Mouse (Mus musculus): ENCODE data around the gene Gldc. TPM values are rescaled to one million over a fixed set of nuclear protein-coding genes. Genes with fewer than 3 reads are reported as not detected.

The Gldc gene
- polyA plus RNA-seq, 1 experiment from 2014 or later, result 5.0 TPM

GRCm38 (mm10) chr19:30149238-30149805 lies 25.9 kb downstream of the Gldc start:
- H3K9ac ChIP-seq (ENCODE audit: low read depth, low read length), result no peak overlapping the region
- no peaks in the 10 kb centered on the region for H3K27me3 ChIP-seq (ENCODE audit: control insufficient read depth, insufficient read depth, low read length)
- H3K4me3 ChIP-seq (ENCODE audit: low read depth, low read length), result no peak overlapping the region
- ATAC-seq (replicated peaks; ENCODE audit: insufficient number of reproducible peaks, low FRiP score, low TSS enrichment), result no peak
- 54% methylated on average over 6 of the region's 6 CpGs for WGBS (ENCODE audit: insufficient replicate concordance)
- no peaks in the 10 kb centered on the region for H3K36me3 ChIP-seq (ENCODE audit: control insufficient read depth, insufficient read depth, low read length)
- no peak overlapping the region for H3K27ac ChIP-seq (ENCODE audit: low read depth, low read length)
- H3K4me1 ChIP-seq (ENCODE audit: control insufficient read depth, insufficient read depth, low read length), result 0 out of 2 replicates have a peak, but pooled peaks cover 3% of the 10 kb centered on the region
- no peaks in the 10 kb centered on the region for H3K9me3 ChIP-seq (replicated peaks; ENCODE audit: control insufficient read depth, low read length)
- no peak overlapping the region for H3K4me2 ChIP-seq

DNA sequence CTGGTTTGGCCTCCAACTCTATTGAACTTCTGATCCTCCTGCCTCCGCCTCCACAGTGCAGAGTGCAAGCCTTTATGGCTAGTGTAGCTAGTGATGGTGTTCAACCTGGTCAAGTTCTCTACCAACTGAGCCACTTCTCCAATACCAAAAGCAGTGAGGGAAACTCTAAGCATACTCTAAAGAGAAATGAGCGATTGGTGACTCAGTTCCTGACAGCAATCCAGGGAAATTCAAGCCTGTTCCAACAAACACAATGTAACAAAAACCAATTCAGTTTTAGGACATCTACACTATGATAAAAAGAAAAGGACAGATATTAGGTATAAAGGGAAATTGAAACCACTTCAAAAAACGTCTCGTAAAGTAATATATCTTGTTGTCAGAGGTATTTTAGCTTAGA lies 27.9 kb downstream of the Gldc start:
- no peak overlapping the region for H3K27ac ChIP-seq (ENCODE audit: low read depth, low read length)
- H3K9ac ChIP-seq (ENCODE audit: low read depth, low read length), result no peak overlapping the region
- H3K4me1 ChIP-seq (ENCODE audit: control insufficient read depth, insufficient read depth, low read length), result 0 out of 2 replicates have a peak, but pooled peaks cover 3% of the 10 kb centered on the region
- ATAC-seq (replicated peaks; ENCODE audit: insufficient number of reproducible peaks, low FRiP score, low TSS enrichment), result no peak
- H3K36me3 ChIP-seq (ENCODE audit: control insufficient read depth, insufficient read depth, low read length), result no peaks in the 10 kb centered on the region
- H3K27me3 ChIP-seq (ENCODE audit: control insufficient read depth, insufficient read depth, low read length), result no peaks in the 10 kb centered on the region
- H3K9me3 ChIP-seq (replicated peaks; ENCODE audit: control insufficient read depth, low read length), result no peaks in the 10 kb centered on the region
- 66% methylated on average over 4 of the region's 4 CpGs for WGBS (ENCODE audit: insufficient replicate concordance)
- H3K4me3 ChIP-seq (ENCODE audit: low read depth, low read length), result no peak overlapping the region
- H3K4me2 ChIP-seq, result no peak overlapping the region

- Histone ChIP-seq H3K4me3 (ENCODE audit: low read depth, low read length) (no peak overlapping the region), H3K27ac (ENCODE audit: low read depth, low read length) (no peak overlapping the region), H3K27me3 (ENCODE audit: control insufficient read depth, insufficient read depth, low read length) (no peaks in the 10 kb centered on the region), H3K36me3 (ENCODE audit: control insufficient read depth, insufficient read depth, low read length) (no peaks in the 10 kb centered on the region), H3K4me2 (no peak overlapping the region), H3K9ac (ENCODE audit: low read depth, low read length) (no peak overlapping the region), H3K4me1 (ENCODE audit: control insufficient read depth, insufficient read depth, low read length) (0 out of 2 replicates have a peak, but pooled peaks cover 3% of the 10 kb centered on the region), H3K9me3 (replicated peaks; ENCODE audit: control insufficient read depth, low read length) (no peaks in the 10 kb centered on the region)
- 65% methylated on average over 6 of the region's 6 CpGs for WGBS (ENCODE audit: insufficient replicate concordance)
- no peak for ATAC-seq (replicated peaks; ENCODE audit: insufficient number of reproducible peaks, low FRiP score, low TSS enrichment)
Observed at GRCm38 (mm10) chr19:30146761-30147160, 28.5 kb downstream of the Gldc start.

DNA sequence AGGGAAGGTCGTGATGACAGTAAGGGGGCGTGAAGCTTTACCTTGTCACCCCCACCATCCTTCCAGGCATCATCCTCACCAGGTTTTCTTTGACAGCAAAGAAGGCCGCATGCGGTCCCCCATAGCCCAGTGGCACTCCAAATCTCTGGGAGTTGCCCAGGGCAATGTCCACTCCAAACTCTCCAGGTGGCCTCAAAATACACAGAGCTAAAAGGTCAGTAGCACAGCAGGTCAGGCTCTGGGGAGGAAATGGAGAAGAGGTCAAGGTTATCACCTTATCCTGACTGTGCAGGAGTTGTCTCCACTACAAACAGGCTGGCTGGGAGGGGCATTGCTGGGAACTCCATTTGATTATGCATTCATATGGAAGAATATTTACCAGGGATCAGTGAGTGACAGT lies 30.1 kb downstream of the Gldc start:
- Histone ChIP-seq H3K36me3 (ENCODE audit: control insufficient read depth, insufficient read depth, low read length) (no peaks in the 10 kb centered on the region), H3K4me2 (no peak overlapping the region), H3K9me3 (replicated peaks; ENCODE audit: control insufficient read depth, low read length) (no peaks in the 10 kb centered on the region), H3K9ac (ENCODE audit: low read depth, low read length) (no peak overlapping the region), H3K4me1 (ENCODE audit: control insufficient read depth, insufficient read depth, low read length) (0 out of 2 replicates have a peak, but pooled peaks cover 3% of the 10 kb centered on the region), H3K4me3 (ENCODE audit: low read depth, low read length) (no peak overlapping the region), H3K27me3 (ENCODE audit: control insufficient read depth, insufficient read depth, low read length) (no peaks in the 10 kb centered on the region), H3K27ac (ENCODE audit: low read depth, low read length) (no peak overlapping the region)
- ATAC-seq (replicated peaks; ENCODE audit: insufficient number of reproducible peaks, low FRiP score, low TSS enrichment), result no peak
- 87% methylated on average over 4 of the region's 4 CpGs for WGBS (ENCODE audit: insufficient replicate concordance)

DNA sequence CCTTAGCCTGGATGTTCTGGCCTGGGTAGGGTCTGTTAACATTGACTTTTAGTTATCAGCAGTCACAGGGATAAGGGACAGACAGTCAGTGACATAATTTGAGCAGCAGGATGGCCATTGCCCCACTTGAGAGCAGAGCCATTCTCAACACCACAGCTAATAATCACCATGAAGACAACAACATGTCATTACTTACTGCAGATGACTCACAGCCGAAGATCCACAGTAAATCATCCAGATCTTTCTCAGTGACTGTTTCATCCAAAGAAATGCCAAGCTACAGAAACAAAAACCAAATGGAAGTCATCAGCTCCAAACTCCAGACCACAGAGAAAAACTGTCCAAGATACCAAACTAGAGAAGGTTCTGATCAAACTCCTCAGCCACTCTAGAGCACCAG lies 38.9 kb downstream of the Gldc start:
- Histone ChIP-seq H3K4me3 (ENCODE audit: low read depth, low read length) (no peak overlapping the region), H3K27ac (ENCODE audit: low read depth, low read length) (no peak overlapping the region), H3K4me1 (ENCODE audit: control insufficient read depth, insufficient read depth, low read length) (no peaks in the 10 kb centered on the region), H3K9me3 (replicated peaks; ENCODE audit: control insufficient read depth, low read length) (no peaks in the 10 kb centered on the region), H3K27me3 (ENCODE audit: control insufficient read depth, insufficient read depth, low read length) (no peaks in the 10 kb centered on the region), H3K4me2 (no peak overlapping the region), H3K9ac (ENCODE audit: low read depth, low read length) (no peak overlapping the region), H3K36me3 (ENCODE audit: control insufficient read depth, insufficient read depth, low read length) (no peaks in the 10 kb centered on the region)
- WGBS (ENCODE audit: insufficient replicate concordance), result 82% methylated on average over 1 of the region's 1 CpGs
- no peak for ATAC-seq (replicated peaks; ENCODE audit: insufficient number of reproducible peaks, low FRiP score, low TSS enrichment)

GRCm38 (mm10) chr19:30128177-30128576 lies 47.1 kb downstream of the Gldc start:
- ATAC-seq (replicated peaks; ENCODE audit: insufficient number of reproducible peaks, low FRiP score, low TSS enrichment), result no peak
- 61% methylated on average over 4 of the region's 4 CpGs for WGBS (ENCODE audit: insufficient replicate concordance)
- Histone ChIP-seq H3K9ac (ENCODE audit: low read depth, low read length) (no peak overlapping the region), H3K4me2 (no peak overlapping the region), H3K4me3 (ENCODE audit: low read depth, low read length) (no peak overlapping the region), H3K36me3 (ENCODE audit: control insufficient read depth, insufficient read depth, low read length) (no peaks in the 10 kb centered on the region), H3K4me1 (ENCODE audit: control insufficient read depth, insufficient read depth, low read length) (no peaks in the 10 kb centered on the region), H3K9me3 (replicated peaks; ENCODE audit: control insufficient read depth, low read length) (no peaks in the 10 kb centered on the region), H3K27ac (ENCODE audit: low read depth, low read length) (no peak overlapping the region), H3K27me3 (ENCODE audit: control insufficient read depth, insufficient read depth, low read length) (no peaks in the 10 kb centered on the region)

- no peaks in the 10 kb centered on the region for H3K9me3 ChIP-seq (replicated peaks; ENCODE audit: control insufficient read depth, low read length)
- no peaks in the 10 kb centered on the region for H3K27me3 ChIP-seq (ENCODE audit: control insufficient read depth, insufficient read depth, low read length)
- WGBS (ENCODE audit: insufficient replicate concordance), result 61% methylated on average over 7 of the region's 7 CpGs
- H3K36me3 ChIP-seq (ENCODE audit: control insufficient read depth, insufficient read depth, low read length), result no peaks in the 10 kb centered on the region
- no peak overlapping the region for H3K4me3 ChIP-seq (ENCODE audit: low read depth, low read length)
- peak overlapping the region; percentile 8; the same call in 1 of the 2 replicates for H3K27ac ChIP-seq (ENCODE audit: low read depth, low read length)
- no peak overlapping the region for H3K4me2 ChIP-seq
- ATAC-seq (replicated peaks; ENCODE audit: insufficient number of reproducible peaks, low FRiP score, low TSS enrichment), result no peak
- H3K4me1 ChIP-seq (ENCODE audit: control insufficient read depth, insufficient read depth, low read length), result no peaks in the 10 kb centered on the region
- H3K9ac ChIP-seq (ENCODE audit: low read depth, low read length), result no peak overlapping the region
Observed at GRCm38 (mm10) chr19:30125670-30126059, 49.6 kb downstream of the Gldc start.

GRCm38 (mm10) chr19:30124999-30125669 lies 50.1 kb downstream of the Gldc start:
- H3K9ac ChIP-seq (ENCODE audit: low read depth, low read length), result no peak overlapping the region
- no peaks in the 10 kb centered on the region for H3K9me3 ChIP-seq (replicated peaks; ENCODE audit: control insufficient read depth, low read length)
- no peak overlapping the region for H3K4me3 ChIP-seq (ENCODE audit: low read depth, low read length)
- no peaks in the 10 kb centered on the region for H3K27me3 ChIP-seq (ENCODE audit: control insufficient read depth, insufficient read depth, low read length)
- H3K4me2 ChIP-seq, result no peak overlapping the region
- H3K4me1 ChIP-seq (ENCODE audit: control insufficient read depth, insufficient read depth, low read length), result no peaks in the 10 kb centered on the region
- H3K27ac ChIP-seq (ENCODE audit: low read depth, low read length), result 0 out of 2 replicates have a peak overlapping the region, but pooled peaks have one; percentile 8
- no peaks in the 10 kb centered on the region for H3K36me3 ChIP-seq (ENCODE audit: control insufficient read depth, insufficient read depth, low read length)
- 37% methylated on average over 7 of the region's 7 CpGs for WGBS (ENCODE audit: insufficient replicate concordance)
- ATAC-seq (replicated peaks; ENCODE audit: insufficient number of reproducible peaks, low FRiP score, low TSS enrichment), result no peak; the same call in 1 of the 2 replicates
